Mouse (Mus musculus): Measurements from ENCODE around the gene Olfr1158. TPM values are rescaled to one million over a fixed set of nuclear protein-coding genes. Genes with fewer than 3 reads are reported as not detected.

Olfr1158 gene
- total and polyA plus RNA-seq, 3 experiments = not detected

- Histone ChIP-seq H3K4me3 (ENCODE audit: control insufficient read depth in 1 of 2, insufficient read depth in 1 of 2, low read depth in 2 of 2, low read length in 2 of 2) (no peak within 1 kb of the TSS), H3K9ac (ENCODE audit: control insufficient read depth, low read depth, low read length, poor library complexity, severe bottlenecking) (no peak within 1 kb of the TSS), H3K4me1 (ENCODE audit: control insufficient read depth in 1 of 2, insufficient read depth in 2 of 2, low read length in 2 of 2) (no peaks in the 10 kb centered on the region), H3K79me2 (ENCODE audit: control insufficient read depth, insufficient read depth, low read length, poor library complexity) (no peaks in the 10 kb centered on the region), H3K27ac (ENCODE audit: control insufficient read depth, low read depth, low read length) (no peak within 1 kb of the TSS), H3K36me3 (ENCODE audit: control insufficient read depth in 1 of 2, insufficient read depth in 2 of 2, low read length in 2 of 2) (no peaks in the 10 kb centered on the region), H3K9me3 (replicated peaks; ENCODE audit: insufficient read depth, low read length) (no peaks in the 10 kb centered on the region), H3K27me3 (ENCODE audit: control insufficient read depth in 1 of 2, insufficient read depth in 2 of 2, low read length in 2 of 2) (no peaks in the 10 kb centered on the region)
- TF ChIP-seq POLR2AphosphoS5 (IDR thresholded peaks at IDR 0.05; ENCODE audit: borderline replicate concordance, low read depth, low read length) (no peak), MYC (IDR thresholded peaks at IDR 0.05; ENCODE audit: low read depth, low read length) (no peak), SMC3 (IDR thresholded peaks at IDR 0.05; ENCODE audit: low read depth, low read length) (no peak), ETS1 (IDR thresholded peaks at IDR 0.05; ENCODE audit: low read depth, low read length) (no peak), ZKSCAN1 (IDR thresholded peaks at IDR 0.05; ENCODE audit: low read depth, low read length) (no peak), KAT2A (conservative IDR thresholded peaks at IDR 0.05; ENCODE audit: low read depth, low read length) (no peak), ZNF384 (IDR thresholded peaks at IDR 0.05; ENCODE audit: low read depth, low read length) (no peak), CTCF (IDR thresholded peaks at IDR 0.05 in 2 of 3, conservative IDR thresholded peaks at IDR 0.05 in 1 of 3; ENCODE audit: control insufficient read depth in 1 of 3, insufficient read depth in 1 of 3, low read depth in 2 of 3, low read length in 3 of 3, poor library complexity in 1 of 3, severe bottlenecking in 1 of 3) (no peak), BHLHE40 (IDR thresholded peaks at IDR 0.05; ENCODE audit: borderline replicate concordance, low read depth, low read length) (no peak), GATA1 (IDR thresholded peaks at IDR 0.05; ENCODE audit: low read depth, low read length) (no peak), MAFK (IDR thresholded peaks at IDR 0.05; ENCODE audit: borderline replicate concordance, low read depth, low read length) (no peak), MAX (IDR thresholded peaks at IDR 0.05; ENCODE audit: low read length) (no peak)
- DNase-seq (ENCODE audit: low read depth, low spot score) = no peak
Measured at GRCm38 (mm10) chr2:88037599-88037998, 47.7 kb downstream of the Olfr1158 start, which contains the start of gene Olfr73. Olfr73 (minus strand) TSS chr2:88037699.

Other genes starting within 250 kb of the Olfr1158 start
- gene Olfr1140, start 246.4 kb upstream of the Olfr1158 start, total RNA-seq (2012; rRNA removed) = not detected in 2 replicates
- not detected for gene Olfr1140, start 246.4 kb upstream of the Olfr1158 start, polyA plus RNA-seq (2012; ENCODE audit: insufficient read depth in 1 of 2, insufficient read length in 2 of 2, low read depth in 1 of 2, low replicate concordance in 2 of 2, missing spikeins in 1 of 2)
- gene Olfr1141, start 236.1 kb upstream of the Olfr1158 start, total RNA-seq (2012; rRNA removed) = not detected in 2 replicates
- gene Olfr1141, start 236.1 kb upstream of the Olfr1158 start, polyA plus RNA-seq (2012; ENCODE audit: insufficient read depth in 1 of 2, insufficient read length in 2 of 2, low read depth in 1 of 2, low replicate concordance in 2 of 2, missing spikeins in 1 of 2) = not detected
- gene Olfr152, start 210.6 kb upstream of the Olfr1158 start, total RNA-seq (2012; rRNA removed) = not detected in 2 replicates
- not detected for gene Olfr152, start 210.6 kb upstream of the Olfr1158 start, polyA plus RNA-seq (2012; ENCODE audit: insufficient read depth in 1 of 2, insufficient read length in 2 of 2, low read depth in 1 of 2, low replicate concordance in 2 of 2, missing spikeins in 1 of 2)
- gene Olfr1143, start 189.5 kb upstream of the Olfr1158 start, total RNA-seq (2012; rRNA removed) = not detected in 2 replicates
- gene Olfr1143, start 189.5 kb upstream of the Olfr1158 start, polyA plus RNA-seq (2012; ENCODE audit: insufficient read depth in 1 of 2, insufficient read length in 2 of 2, low read depth in 1 of 2, low replicate concordance in 2 of 2, missing spikeins in 1 of 2) = not detected
- not detected in 2 replicates for gene Olfr1145, start 180.3 kb upstream of the Olfr1158 start, total RNA-seq (2012; rRNA removed)
- not detected for gene Olfr1145, start 180.3 kb upstream of the Olfr1158 start, polyA plus RNA-seq (2012; ENCODE audit: insufficient read depth in 1 of 2, insufficient read length in 2 of 2, low read depth in 1 of 2, low replicate concordance in 2 of 2, missing spikeins in 1 of 2)
- gene Olfr1148, start 159.6 kb upstream of the Olfr1158 start, total RNA-seq (2012; rRNA removed) = not detected in 2 replicates
- gene Olfr1148, start 159.6 kb upstream of the Olfr1158 start, polyA plus RNA-seq (2012; ENCODE audit: insufficient read depth in 1 of 2, insufficient read length in 2 of 2, low read depth in 1 of 2, low replicate concordance in 2 of 2, missing spikeins in 1 of 2) = not detected
- not detected in 2 replicates for gene Olfr1150-ps1, start 146.1 kb upstream of the Olfr1158 start, total RNA-seq (2012; rRNA removed)
- not detected for gene Olfr1150-ps1, start 146.1 kb upstream of the Olfr1158 start, polyA plus RNA-seq (2012; ENCODE audit: insufficient read depth in 1 of 2, insufficient read length in 2 of 2, low read depth in 1 of 2, low replicate concordance in 2 of 2, missing spikeins in 1 of 2)
- not detected in 2 replicates for gene Olfr1151, start 134.3 kb upstream of the Olfr1158 start, total RNA-seq (2012; rRNA removed)
- not detected for gene Olfr1151, start 134.3 kb upstream of the Olfr1158 start, polyA plus RNA-seq (2012; ENCODE audit: insufficient read depth in 1 of 2, insufficient read length in 2 of 2, low read depth in 1 of 2, low replicate concordance in 2 of 2, missing spikeins in 1 of 2)
- not detected in 2 replicates for gene Olfr1152, start 123.6 kb upstream of the Olfr1158 start, total RNA-seq (2012; rRNA removed)
- under 1 TPM in 1 of 2 experiments, not detected in 1; 0.01 TPM for gene Olfr1152, start 123.6 kb upstream of the Olfr1158 start, polyA plus RNA-seq (2012; ENCODE audit: insufficient read depth in 1 of 2, insufficient read length in 2 of 2, low read depth in 1 of 2, low replicate concordance in 2 of 2, missing spikeins in 1 of 2)
- not detected in 2 replicates for gene Olfr1153, start 95.2 kb upstream of the Olfr1158 start, total RNA-seq (2012; rRNA removed)
- gene Olfr1153, start 95.2 kb upstream of the Olfr1158 start, polyA plus RNA-seq (2012; ENCODE audit: insufficient read depth in 1 of 2, insufficient read length in 2 of 2, low read depth in 1 of 2, low replicate concordance in 2 of 2, missing spikeins in 1 of 2) = not detected
- not detected in 2 replicates for gene Olfr1154, start 84.9 kb upstream of the Olfr1158 start, total RNA-seq (2012; rRNA removed)
- gene Olfr1154, start 84.9 kb upstream of the Olfr1158 start, polyA plus RNA-seq (2012; ENCODE audit: insufficient read depth in 1 of 2, insufficient read length in 2 of 2, low read depth in 1 of 2, low replicate concordance in 2 of 2, missing spikeins in 1 of 2) = not detected
- gene Olfr1155, start 45.0 kb upstream of the Olfr1158 start, total RNA-seq (2012; rRNA removed) = not detected in 2 replicates
- not detected for gene Olfr1155, start 45.0 kb upstream of the Olfr1158 start, polyA plus RNA-seq (2012; ENCODE audit: insufficient read depth in 1 of 2, insufficient read length in 2 of 2, low read depth in 1 of 2, low replicate concordance in 2 of 2, missing spikeins in 1 of 2)
- gene Olfr1156, start 37.0 kb upstream of the Olfr1158 start, total RNA-seq (2012; rRNA removed) = not detected in 2 replicates
- gene Olfr1156, start 37.0 kb upstream of the Olfr1158 start, polyA plus RNA-seq (2012; ENCODE audit: insufficient read depth in 1 of 2, insufficient read length in 2 of 2, low read depth in 1 of 2, low replicate concordance in 2 of 2, missing spikeins in 1 of 2) = under 1 TPM in 1 of 2 experiments, not detected in 1; 0.03 TPM
- gene Olfr1157, start 21.8 kb upstream of the Olfr1158 start, total RNA-seq (2012; rRNA removed) = not detected in 2 replicates
- not detected for gene Olfr1157, start 21.8 kb upstream of the Olfr1158 start, polyA plus RNA-seq (2012; ENCODE audit: insufficient read depth in 1 of 2, insufficient read length in 2 of 2, low read depth in 1 of 2, low replicate concordance in 2 of 2, missing spikeins in 1 of 2)
- gene Olfr74, start 15.4 kb upstream of the Olfr1158 start, total RNA-seq (2012; rRNA removed) = not detected in 2 replicates
- not detected for gene Olfr74, start 15.4 kb upstream of the Olfr1158 start, polyA plus RNA-seq (2012; ENCODE audit: insufficient read depth in 1 of 2, insufficient read length in 2 of 2, low read depth in 1 of 2, low replicate concordance in 2 of 2, missing spikeins in 1 of 2)
- not detected in 2 replicates for gene Olfr1160, start 18.2 kb downstream of the Olfr1158 start, total RNA-seq (2012; rRNA removed)
- gene Olfr1160, start 18.2 kb downstream of the Olfr1158 start, polyA plus RNA-seq (2012; ENCODE audit: insufficient read depth in 1 of 2, insufficient read length in 2 of 2, low read depth in 1 of 2, low replicate concordance in 2 of 2, missing spikeins in 1 of 2) = not detected
- gene Olfr1161, start 32.7 kb downstream of the Olfr1158 start, total RNA-seq (2012; rRNA removed) = not detected in 2 replicates
- gene Olfr1161, start 32.7 kb downstream of the Olfr1158 start, polyA plus RNA-seq (2012; ENCODE audit: insufficient read depth in 1 of 2, insufficient read length in 2 of 2, low read depth in 1 of 2, low replicate concordance in 2 of 2, missing spikeins in 1 of 2) = not detected
- gene Olfr73, start 47.6 kb downstream of the Olfr1158 start, total RNA-seq (2012; rRNA removed) = not detected in 2 replicates
- not detected for gene Olfr73, start 47.6 kb downstream of the Olfr1158 start, polyA plus RNA-seq (2012; ENCODE audit: insufficient read depth in 1 of 2, insufficient read length in 2 of 2, low read depth in 1 of 2, low replicate concordance in 2 of 2, missing spikeins in 1 of 2)
- not detected in 2 replicates for gene Olfr1162, start 61.0 kb downstream of the Olfr1158 start, total RNA-seq (2012; rRNA removed)
- gene Olfr1162, start 61.0 kb downstream of the Olfr1158 start, polyA plus RNA-seq (2012; ENCODE audit: insufficient read depth in 1 of 2, insufficient read length in 2 of 2, low read depth in 1 of 2, low replicate concordance in 2 of 2, missing spikeins in 1 of 2) = not detected
- gene Olfr1163, start 81.7 kb downstream of the Olfr1158 start, total RNA-seq (2012; rRNA removed) = not detected in 2 replicates
- gene Olfr1163, start 81.7 kb downstream of the Olfr1158 start, polyA plus RNA-seq (2012; ENCODE audit: insufficient read depth in 1 of 2, insufficient read length in 2 of 2, low read depth in 1 of 2, low replicate concordance in 2 of 2, missing spikeins in 1 of 2) = not detected
- not detected in 2 replicates for gene Olfr1164, start 103.9 kb downstream of the Olfr1158 start, total RNA-seq (2012; rRNA removed)
- not detected for gene Olfr1164, start 103.9 kb downstream of the Olfr1158 start, polyA plus RNA-seq (2012; ENCODE audit: insufficient read depth in 1 of 2, insufficient read length in 2 of 2, low read depth in 1 of 2, low replicate concordance in 2 of 2, missing spikeins in 1 of 2)
- not detected in 2 replicates for gene Olfr1166, start 138.2 kb downstream of the Olfr1158 start, total RNA-seq (2012; rRNA removed)
- not detected for gene Olfr1166, start 138.2 kb downstream of the Olfr1158 start, polyA plus RNA-seq (2012; ENCODE audit: insufficient read depth in 1 of 2, insufficient read length in 2 of 2, low read depth in 1 of 2, low replicate concordance in 2 of 2, missing spikeins in 1 of 2)
- not detected in 2 replicates for gene Olfr1167, start 165.1 kb downstream of the Olfr1158 start, total RNA-seq (2012; rRNA removed)
- gene Olfr1167, start 165.1 kb downstream of the Olfr1158 start, polyA plus RNA-seq (2012; ENCODE audit: insufficient read depth in 1 of 2, insufficient read length in 2 of 2, low read depth in 1 of 2, low replicate concordance in 2 of 2, missing spikeins in 1 of 2) = under 1 TPM in 1 of 2 experiments, not detected in 1; 0.26 TPM
- not detected in 2 replicates for gene Olfr1168, start 191.8 kb downstream of the Olfr1158 start, total RNA-seq (2012; rRNA removed)
- gene Olfr1168, start 191.8 kb downstream of the Olfr1158 start, polyA plus RNA-seq (2012; ENCODE audit: insufficient read depth in 1 of 2, insufficient read length in 2 of 2, low read depth in 1 of 2, low replicate concordance in 2 of 2, missing spikeins in 1 of 2) = not detected
- gene Olfr1170, start 238.2 kb downstream of the Olfr1158 start, total RNA-seq (2012; rRNA removed) = not detected in 2 replicates
- gene Olfr1170, start 238.2 kb downstream of the Olfr1158 start, polyA plus RNA-seq (2012; ENCODE audit: insufficient read depth in 1 of 2, insufficient read length in 2 of 2, low read depth in 1 of 2, low replicate concordance in 2 of 2, missing spikeins in 1 of 2) = not detected